Mouse (Mus musculus) heart, adult 2 months (tissue): ENCODE measurements around the gene Il17a.

Experiments
- CTCF ChIP-seq: fragments of 200-600 bp; IDR thresholded peaks from 2 replicates; pipeline ENCODE4 v1.8.1; 2022; ENCODE audit warnings: antibody characterized with exemption, mild to moderate bottlenecking, moderate library complexity
- EP300 ChIP-seq: fragments of 200-500 bp; IDR thresholded peaks from 2 replicates; pipeline ENCODE4 v1.6.1; 2011; ENCODE audit warnings: low read depth, low read length, control low read depth; ENCODE audit not compliant: insufficient read depth
- POLR2A ChIP-seq: fragments of 200-500 bp; IDR thresholded peaks from 2 replicates; pipeline ENCODE4 v1.6.1; 2011; ENCODE audit warnings: mild to moderate bottlenecking, low read depth, low read length, control low read depth; ENCODE audit not compliant: insufficient read depth

DNA sequence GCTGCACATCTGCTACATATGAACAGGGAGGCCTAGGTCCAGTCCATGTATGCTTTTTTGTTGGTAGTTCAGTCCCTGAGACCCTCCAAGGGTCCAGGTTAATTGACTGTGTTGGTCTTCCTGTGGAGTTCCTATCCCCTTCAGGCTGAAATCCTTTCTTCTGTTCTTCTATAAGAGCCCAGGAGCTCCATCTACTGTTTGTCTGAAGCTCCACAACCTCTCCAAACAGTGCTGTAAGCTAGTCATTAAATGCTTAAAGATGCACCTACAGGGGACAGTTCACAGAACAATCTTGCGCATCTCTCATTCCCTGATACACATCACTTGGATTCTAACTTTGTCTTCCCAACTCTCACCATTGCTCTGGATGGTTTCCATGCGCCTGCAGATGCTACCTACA lies 7.8 kb downstream of the Il17a start:
- TF ChIP-seq CTCF (no peak), POLR2A (no peak), EP300 (no peak)
